Mouse (Mus musculus): ENCODE measurements at regions not wholly inside any gene's neighbourhood (a gene's known extent, or its start where the extent isn't known, plus 50 kb on each side); places are given as distances from the start of the nearest gene placed in this dataset. TPM values are rescaled to one million over a fixed set of nuclear protein-coding genes. Genes with fewer than 3 reads are reported as not detected.

DNA sequence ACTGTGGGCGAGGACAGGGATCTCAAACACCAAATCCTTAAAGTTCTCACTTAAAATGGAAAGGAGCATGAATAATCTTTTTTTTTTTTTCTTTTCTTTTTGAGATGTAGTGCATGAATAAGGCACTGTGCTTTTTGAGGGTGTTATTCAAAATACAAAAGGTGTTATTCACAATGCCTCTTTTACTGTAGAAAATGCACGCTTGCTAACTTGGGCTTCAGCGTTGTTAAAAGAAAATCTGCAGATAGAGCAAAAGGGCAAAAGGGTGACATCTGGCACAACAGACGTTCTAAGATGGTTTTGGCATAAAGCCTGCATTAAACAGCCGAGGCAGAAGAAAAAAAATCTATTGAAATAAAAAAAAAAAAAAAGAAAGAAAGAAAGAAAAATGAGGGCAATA lies 651.5 kb upstream of the Lrrn3 start:
- no peak overlapping the region for H3K27ac ChIP-seq
- H3K9me3 ChIP-seq: no peaks in the 10 kb centered on the region
- H3K36me3 ChIP-seq: no peaks in the 10 kb centered on the region
- no peaks in the 10 kb centered on the region for H3K27me3 ChIP-seq
- H3K4me2 ChIP-seq (replicated peaks): no peak overlapping the region
- H3K4me3 ChIP-seq (replicated peaks): no peak overlapping the region
- H3K9ac ChIP-seq (replicated peaks): no peak overlapping the region
- WGBS: 9% methylated on average over 5 of the region's 5 CpGs
- 0 out of 2 replicates have a peak, but pooled peaks have one; percentile 37 for ATAC-seq
- H3K4me1 ChIP-seq (replicated peaks): peaks cover 10% of the 10 kb centered on the region; the same call in 1 of the 2 replicates

DNA sequence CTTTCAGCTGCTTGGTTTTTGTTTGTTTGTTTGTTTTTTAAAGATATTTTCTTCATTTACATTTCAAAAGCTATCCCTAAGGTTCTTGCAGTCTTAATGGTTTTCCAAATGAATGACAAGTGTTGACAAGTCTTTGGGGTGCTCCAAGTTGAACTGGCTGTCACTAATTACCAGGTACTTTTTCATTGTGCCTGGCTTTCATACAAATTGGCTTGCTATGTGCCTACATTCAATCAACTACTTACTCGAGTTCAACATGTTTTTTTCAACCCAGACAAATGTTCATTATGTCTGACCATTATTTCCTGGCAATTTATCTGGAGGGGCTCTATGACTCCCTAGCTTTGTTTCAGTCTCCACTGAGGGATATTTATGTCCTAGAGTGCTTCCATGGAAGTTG lies 614.0 kb upstream of the Lrrn3 start:
- H3K36me3 ChIP-seq: no peaks in the 10 kb centered on the region
- H3K9me3 ChIP-seq: no peaks in the 10 kb centered on the region
- ATAC-seq: no peak
- H3K27ac ChIP-seq: no peak overlapping the region
- H3K4me1 ChIP-seq (replicated peaks): no peaks in the 10 kb centered on the region
- no peak overlapping the region for H3K9ac ChIP-seq (replicated peaks)
- H3K27me3 ChIP-seq: no peaks in the 10 kb centered on the region
- WGBS: 58% methylated on average over 1 of the region's 1 CpGs
- H3K4me2 ChIP-seq (replicated peaks): no peak overlapping the region
- H3K4me3 ChIP-seq (replicated peaks): no peak overlapping the region

DNA sequence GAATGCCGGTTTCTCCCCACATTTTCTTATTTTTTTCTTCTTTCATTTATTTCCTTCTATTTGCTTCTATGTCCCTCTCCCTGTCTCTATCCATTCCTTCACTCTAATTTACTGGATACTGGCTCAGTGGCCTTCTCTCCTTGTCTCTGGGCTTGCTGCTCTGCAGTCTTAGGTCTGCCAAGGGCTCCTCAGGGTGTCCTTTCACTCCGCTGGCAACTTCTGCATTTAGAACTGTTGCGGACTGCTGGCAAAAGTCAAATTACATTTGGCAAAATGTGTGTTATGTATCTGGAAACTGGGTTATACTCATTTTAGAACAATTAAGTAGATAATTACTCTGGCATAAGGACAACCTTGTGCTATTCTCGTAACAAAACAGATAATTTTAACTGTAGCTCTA lies 584.2 kb upstream of the Lrrn3 start:
- Histone ChIP-seq H3K27me3 (no peaks in the 10 kb centered on the region), H3K4me1 (replicated peaks) (no peaks in the 10 kb centered on the region), H3K9ac (replicated peaks) (no peak overlapping the region), H3K4me3 (replicated peaks) (no peak overlapping the region), H3K4me2 (replicated peaks) (no peak overlapping the region), H3K27ac (no peak overlapping the region), H3K36me3 (no peaks in the 10 kb centered on the region), H3K9me3 (no peaks in the 10 kb centered on the region)
- no peak for ATAC-seq
- 92% methylated on average over 4 of the region's 4 CpGs for WGBS

DNA sequence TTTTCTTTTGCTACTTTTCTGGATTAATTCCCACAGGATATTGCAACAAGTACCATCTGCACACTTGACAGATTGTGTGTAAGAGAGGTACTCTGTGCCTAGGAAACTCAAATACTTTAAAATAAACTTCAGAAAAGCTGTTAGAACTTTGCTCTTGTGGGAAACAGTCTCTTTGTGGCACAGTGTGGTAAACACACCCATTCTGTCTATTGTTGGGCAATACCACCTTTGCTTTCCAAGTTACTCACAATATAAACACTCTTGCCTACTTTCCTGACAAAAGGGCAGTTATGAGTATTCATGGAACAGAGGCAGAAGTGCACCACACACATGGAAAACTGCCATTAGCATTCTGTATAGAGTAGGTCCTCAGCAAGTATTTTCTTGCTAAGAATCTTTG lies 577.5 kb upstream of the Lrrn3 start:
- Histone ChIP-seq H3K27ac (no peak overlapping the region), H3K4me2 (replicated peaks) (no peak overlapping the region), H3K9me3 (no peaks in the 10 kb centered on the region), H3K4me1 (replicated peaks) (no peaks in the 10 kb centered on the region), H3K9ac (replicated peaks) (no peak overlapping the region), H3K36me3 (no peaks in the 10 kb centered on the region), H3K4me3 (replicated peaks) (no peak overlapping the region), H3K27me3 (no peaks in the 10 kb centered on the region)
- no peak for ATAC-seq

DNA sequence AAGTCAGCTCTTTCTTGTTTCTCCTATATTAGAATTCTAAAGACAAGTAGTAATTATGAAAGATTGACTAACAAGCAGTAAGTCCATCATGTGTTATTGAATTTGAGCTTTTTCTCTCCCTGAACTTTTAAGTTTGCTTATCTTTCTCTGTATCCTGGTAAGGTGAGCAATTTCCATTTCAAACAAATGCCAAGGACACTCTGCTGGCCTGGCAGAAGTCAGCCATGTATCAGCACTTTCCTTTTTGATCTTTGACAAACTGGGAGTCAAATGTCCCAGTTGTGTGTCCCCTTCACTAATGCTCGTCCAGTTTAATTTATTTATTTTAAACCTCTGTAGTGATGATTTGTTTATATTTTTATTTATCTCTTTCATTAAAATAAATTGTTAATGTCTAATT lies 562.8 kb upstream of the Lrrn3 start:
- no peaks in the 10 kb centered on the region for H3K36me3 ChIP-seq
- H3K9me3 ChIP-seq: no peaks in the 10 kb centered on the region
- ATAC-seq: no peak
- no peaks in the 10 kb centered on the region for H3K4me1 ChIP-seq (replicated peaks)
- no peaks in the 10 kb centered on the region for H3K27me3 ChIP-seq
- no peak overlapping the region for H3K9ac ChIP-seq (replicated peaks)
- 72% methylated on average over 1 of the region's 1 CpGs for WGBS
- H3K4me2 ChIP-seq (replicated peaks): no peak overlapping the region
- no peak overlapping the region for H3K4me3 ChIP-seq (replicated peaks)
- no peak overlapping the region for H3K27ac ChIP-seq

DNA sequence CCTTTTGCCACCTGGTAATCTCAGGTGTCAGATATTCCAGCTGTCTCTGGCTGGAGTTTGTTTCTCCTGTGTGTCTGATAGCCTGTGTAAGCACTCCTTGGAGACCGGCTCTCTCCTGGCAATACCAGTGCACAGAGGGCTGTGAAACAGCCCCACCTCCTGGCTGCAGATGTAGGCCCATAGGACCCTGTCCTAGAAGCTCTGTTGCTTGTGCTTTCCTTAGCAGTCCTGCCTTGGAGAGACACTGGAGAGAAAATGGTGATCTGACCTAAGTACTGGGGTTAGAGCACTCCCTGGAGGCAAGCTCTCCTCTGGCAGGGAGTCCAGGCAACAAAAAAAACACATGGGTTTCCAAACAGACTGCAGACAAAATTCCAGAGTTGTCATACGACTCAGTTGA lies 541.6 kb upstream of the Lrrn3 start:
- Histone ChIP-seq H3K27me3 (no peaks in the 10 kb centered on the region), H3K9ac (replicated peaks) (no peak overlapping the region), H3K4me1 (replicated peaks) (no peaks in the 10 kb centered on the region), H3K36me3 (no peaks in the 10 kb centered on the region), H3K4me2 (replicated peaks) (no peak overlapping the region), H3K27ac (no peak overlapping the region), H3K9me3 (no peaks in the 10 kb centered on the region), H3K4me3 (replicated peaks) (no peak overlapping the region)
- ATAC-seq: no peak
- 77% methylated on average over 2 of the region's 2 CpGs for WGBS

DNA sequence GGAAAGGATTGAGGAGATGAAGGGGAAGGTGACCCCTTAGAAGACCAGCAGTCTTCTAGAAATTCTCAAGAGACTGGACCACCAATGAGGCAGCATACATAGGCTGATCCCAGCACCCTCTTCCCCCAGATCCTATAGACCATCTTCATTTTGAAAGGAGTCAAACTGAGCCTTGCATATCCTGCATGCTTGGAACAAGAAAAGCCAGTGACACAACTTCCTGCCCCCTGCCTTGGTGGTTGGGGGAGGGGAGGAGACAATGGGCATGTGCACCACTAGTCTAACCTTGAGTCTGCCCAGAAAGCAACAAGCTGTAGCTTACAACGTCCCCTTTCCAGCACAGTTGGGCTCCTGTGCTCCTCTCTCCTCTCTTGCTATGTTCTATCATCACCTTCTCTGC lies 531.3 kb upstream of the Lrrn3 start:
- H3K4me2 ChIP-seq (replicated peaks): no peak overlapping the region
- ATAC-seq: no peak
- no peak overlapping the region for H3K27ac ChIP-seq
- WGBS: 83% methylated on average over 1 of the region's 1 CpGs
- H3K9ac ChIP-seq (replicated peaks): no peak overlapping the region
- no peaks in the 10 kb centered on the region for H3K27me3 ChIP-seq
- no peaks in the 10 kb centered on the region for H3K9me3 ChIP-seq
- H3K36me3 ChIP-seq: no peaks in the 10 kb centered on the region
- no peaks in the 10 kb centered on the region for H3K4me1 ChIP-seq (replicated peaks)
- no peak overlapping the region for H3K4me3 ChIP-seq (replicated peaks)

DNA sequence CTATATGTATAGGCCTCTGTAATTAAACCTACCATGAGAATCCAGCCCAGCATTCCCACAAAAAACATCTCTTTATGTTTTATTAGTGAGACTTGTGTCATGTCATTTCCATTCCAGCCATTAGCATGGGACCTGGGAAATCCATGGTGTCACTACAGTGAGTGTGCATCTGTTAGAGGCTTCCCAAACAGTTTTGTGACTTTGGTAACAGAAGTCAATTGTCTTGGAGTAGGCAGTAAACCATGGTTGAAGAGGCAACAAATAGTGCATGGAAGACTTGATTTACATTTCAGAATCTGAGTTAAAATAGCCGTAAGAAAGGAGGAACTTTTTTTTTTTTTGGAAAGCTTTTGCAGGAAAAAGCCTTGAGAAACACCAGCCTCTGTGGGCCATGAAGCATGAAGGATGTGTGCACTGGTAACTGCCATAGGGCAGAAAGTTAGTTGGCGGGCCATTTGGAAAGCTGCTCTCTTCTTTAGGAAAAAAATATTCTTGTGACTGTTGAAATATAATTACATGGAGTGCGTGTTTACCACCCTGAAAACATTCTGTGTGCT lies 522.7 kb upstream of the Lrrn3 start:
- Histone ChIP-seq H3K36me3 (no peaks in the 10 kb centered on the region), H3K4me2 (replicated peaks) (no peak overlapping the region), H3K27ac (no peak overlapping the region), H3K9me3 (no peaks in the 10 kb centered on the region), H3K4me1 (replicated peaks) (no peaks in the 10 kb centered on the region), H3K27me3 (no peaks in the 10 kb centered on the region), H3K4me3 (replicated peaks) (no peak overlapping the region), H3K9ac (replicated peaks) (no peak overlapping the region)
- 85% methylated on average over 3 of the region's 3 CpGs for WGBS
- no peak for ATAC-seq

DNA sequence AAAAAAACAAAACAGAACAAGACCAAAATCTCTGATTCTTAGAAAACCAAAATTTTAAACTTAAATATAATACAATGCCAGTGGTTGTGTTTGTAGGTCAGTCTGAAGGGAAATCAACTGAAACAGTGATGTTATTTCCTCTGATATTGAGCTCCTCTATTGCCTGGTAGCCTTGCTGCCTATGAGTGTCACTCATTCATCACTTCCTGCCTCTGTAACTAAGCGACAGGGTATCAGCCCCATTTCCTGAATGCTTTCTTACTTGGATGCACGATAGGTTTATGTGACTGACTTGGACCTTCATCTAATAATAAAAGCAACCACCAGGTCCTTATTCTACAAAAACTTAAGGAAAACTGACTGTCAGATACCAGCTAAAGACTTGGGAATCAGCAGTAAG lies 520.7 kb upstream of the Lrrn3 start:
- Histone ChIP-seq H3K4me2 (replicated peaks) (no peak overlapping the region), H3K36me3 (no peaks in the 10 kb centered on the region), H3K4me1 (replicated peaks) (no peaks in the 10 kb centered on the region), H3K27me3 (no peaks in the 10 kb centered on the region), H3K9me3 (no peaks in the 10 kb centered on the region), H3K4me3 (replicated peaks) (no peak overlapping the region), H3K27ac (no peak overlapping the region), H3K9ac (replicated peaks) (no peak overlapping the region)
- 87% methylated on average over 2 of the region's 2 CpGs for WGBS
- no peak for ATAC-seq

Small RNA genes in the stretch of these regions (microRNA-seq; reads per million reads assigned to microRNA genes)
- gene Gm25248: not detected
